Mouse (Mus musculus) retina, adult 2 months (tissue): ENCODE measurements around the gene Crybg2.

Experiments
- DNase-seq: peaks from one replicate; pipeline ENCODE4 v3.0.0-alpha.2; 2012; ENCODE audit warnings: low read depth, low spot score

The Crybg2 gene

DNA sequence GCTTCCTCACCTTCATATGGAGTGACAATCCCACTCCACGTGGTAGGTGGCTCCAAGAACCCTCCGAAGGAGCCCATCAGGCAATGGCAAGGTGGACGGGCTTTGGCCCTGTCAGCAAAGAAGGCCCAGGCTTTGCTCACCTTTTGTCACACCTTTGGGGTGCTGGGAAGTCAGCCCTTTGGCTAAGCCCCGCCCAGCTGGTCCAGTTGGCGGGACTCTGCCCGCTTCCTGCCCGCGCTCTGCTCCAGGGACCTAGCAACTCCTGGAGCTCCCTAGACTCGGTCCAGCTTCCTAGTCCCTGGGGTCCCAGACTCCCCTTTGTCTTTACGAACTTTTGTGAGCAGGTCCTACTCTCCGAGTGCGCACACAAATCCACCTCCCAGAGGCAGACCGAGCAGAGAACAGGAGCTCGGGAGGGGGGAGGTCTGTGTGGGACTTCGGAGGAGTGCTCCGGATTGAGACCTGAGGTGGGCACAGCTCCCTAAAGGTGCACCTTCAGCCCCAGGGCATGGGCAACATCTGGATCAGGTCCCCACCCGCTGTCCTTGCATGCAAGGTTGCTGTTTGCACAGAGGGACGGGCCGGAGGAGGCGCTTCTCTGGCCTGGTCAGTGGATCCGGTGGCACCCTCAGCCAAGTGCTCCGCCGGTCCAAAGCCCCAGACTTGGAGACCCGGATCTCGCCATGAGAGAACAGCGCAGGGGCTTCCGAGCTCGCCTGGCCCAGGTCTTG, at the start of gene Crybg2:
Gene Crybg2 (plus strand): TSS at position 681 of the 731 bp plus-strand sequence.
- DNase-seq, result no peak

- no peak for DNase-seq
These were observed 48.9 kb upstream of the Crybg2 start for GRCm38 (mm10) chr4:134011450-134012414.

DNA sequence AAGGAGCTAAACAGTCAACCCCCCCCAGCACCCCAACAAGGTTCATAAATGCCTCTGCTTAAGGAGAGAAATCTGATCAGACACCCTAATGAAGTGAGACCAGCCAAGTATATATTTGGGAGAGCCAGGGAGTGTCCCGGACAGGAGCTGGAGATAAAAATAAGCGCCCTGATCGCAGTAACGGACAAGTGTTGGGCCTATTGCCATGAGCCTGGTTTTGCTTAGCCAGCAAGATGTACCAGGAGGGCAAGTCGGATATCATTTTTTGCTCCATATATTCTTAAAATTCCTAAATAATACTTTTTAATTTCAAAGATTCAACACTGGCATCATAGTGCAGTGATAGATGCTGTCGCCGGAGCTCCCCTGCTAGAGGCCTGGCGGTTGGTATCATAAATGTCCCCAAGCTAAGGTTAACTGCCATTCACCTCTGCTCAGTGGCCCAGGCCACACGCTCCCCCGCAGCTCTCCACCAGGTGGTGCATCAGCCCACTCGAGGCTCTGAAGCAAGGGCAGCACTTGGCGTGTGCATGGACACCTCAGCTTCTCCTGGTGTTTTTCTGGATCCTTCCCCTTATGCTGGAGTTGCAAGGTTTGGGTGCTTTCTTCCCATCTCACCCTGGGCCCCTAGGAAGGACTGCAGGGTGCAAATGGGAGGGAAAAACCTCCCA, 47.6 kb upstream of the Crybg2 start:
- no peak for DNase-seq

DNA sequence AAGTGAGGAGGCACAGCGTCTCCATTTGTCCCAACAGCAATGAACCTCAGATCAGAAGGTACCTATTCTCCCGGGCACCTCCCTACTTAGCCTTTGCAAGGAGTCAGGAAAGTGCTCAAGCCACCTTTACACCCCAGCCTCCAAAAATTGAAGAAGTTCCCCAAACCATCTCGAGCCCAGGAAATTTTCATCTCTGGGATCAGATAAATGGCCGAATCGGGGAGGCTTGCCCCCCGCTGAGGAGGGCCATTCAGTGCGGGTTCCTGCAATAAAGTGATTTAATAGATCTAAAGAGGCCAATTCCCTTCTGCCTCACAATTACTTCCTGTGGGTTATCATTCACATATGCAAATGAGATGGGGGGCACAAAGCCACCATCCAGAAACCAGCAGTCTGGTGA, 44.4 kb upstream of the Crybg2 start:
- DNase-seq, result no peak

GRCm38 (mm10) chr4:134016767-134017166, 43.8 kb upstream of the Crybg2 start:
- peak; percentile 61 for DNase-seq

DNA sequence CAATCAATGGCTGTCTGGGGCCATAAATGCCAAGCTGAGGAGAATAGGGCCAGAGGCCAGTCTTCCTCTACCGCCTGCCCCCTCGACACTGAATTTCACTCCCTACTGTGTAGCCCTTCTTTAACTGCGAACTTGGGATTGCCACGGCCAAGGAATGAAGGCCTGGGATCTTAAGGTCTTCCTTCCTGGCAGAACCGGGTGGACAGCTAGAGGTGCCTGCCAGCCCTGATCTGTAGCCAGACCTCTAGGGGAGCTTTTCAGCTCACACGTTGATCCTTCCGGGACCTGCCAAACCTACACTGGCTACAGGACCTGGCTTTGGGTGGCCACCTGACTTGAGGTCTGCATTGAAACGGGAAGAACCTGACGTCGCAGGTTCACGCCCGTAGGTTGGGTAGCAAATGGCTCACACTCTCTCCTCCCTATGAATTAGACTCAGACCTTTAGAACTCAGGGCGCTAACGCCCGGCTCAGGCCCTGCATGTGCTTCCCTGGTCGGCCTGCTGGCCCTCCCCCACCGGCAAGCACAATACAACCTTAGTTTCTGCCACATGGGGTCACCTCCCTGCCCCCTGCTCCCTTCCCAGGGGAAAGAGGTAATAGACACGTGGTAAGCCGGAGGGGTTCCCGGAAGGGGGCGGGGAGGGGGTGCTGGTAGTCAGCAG, 43.3 kb upstream of the Crybg2 start:
- no peak for DNase-seq

GRCm38 (mm10) chr4:134018038-134018778, 42.4 kb upstream of the Crybg2 start:
- DNase-seq, result no peak

DNA sequence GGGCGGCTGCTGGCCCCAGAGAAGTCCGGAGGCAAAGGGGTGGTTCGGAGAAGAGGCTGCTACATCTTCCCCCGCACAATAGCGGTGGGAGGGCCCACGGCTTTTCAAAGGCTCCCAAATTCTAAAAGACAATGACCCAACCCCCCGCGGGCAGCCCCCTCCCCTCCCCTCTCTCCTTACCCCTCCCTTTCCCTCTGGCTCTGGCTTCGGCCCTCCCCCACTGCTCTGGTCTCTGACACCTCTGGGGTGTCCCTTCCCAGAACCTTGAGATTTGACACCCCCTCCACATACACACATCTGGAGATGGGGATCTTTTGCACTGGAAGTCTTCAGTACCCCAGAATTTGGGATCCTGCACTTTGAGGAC, 41.9 kb upstream of the Crybg2 start, which contains the start of gene Lin28a:
Gene Lin28a (minus strand): TSS at position 63 of the 367 bp plus-strand sequence.
- no peak for DNase-seq

DNA sequence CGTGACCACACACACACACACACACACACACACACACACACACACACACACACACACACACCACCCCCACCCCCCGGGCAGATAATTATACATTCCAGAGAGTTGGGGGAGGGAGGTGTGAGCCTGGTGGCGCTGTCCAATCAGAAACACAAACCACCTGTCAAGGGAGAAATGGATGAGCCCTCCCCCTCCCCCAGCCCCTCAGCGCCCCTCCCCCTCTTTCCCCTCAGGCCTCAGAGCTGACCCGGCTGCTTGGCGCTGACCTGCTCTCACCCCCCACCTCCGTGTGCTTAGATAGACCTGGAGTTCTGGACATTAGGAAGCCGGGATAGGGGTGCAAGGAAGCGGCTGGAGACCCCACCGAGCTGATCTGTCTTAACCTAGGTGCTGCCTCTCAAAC, 41.4 kb upstream of the Crybg2 start:
- no peak for DNase-seq

DNA sequence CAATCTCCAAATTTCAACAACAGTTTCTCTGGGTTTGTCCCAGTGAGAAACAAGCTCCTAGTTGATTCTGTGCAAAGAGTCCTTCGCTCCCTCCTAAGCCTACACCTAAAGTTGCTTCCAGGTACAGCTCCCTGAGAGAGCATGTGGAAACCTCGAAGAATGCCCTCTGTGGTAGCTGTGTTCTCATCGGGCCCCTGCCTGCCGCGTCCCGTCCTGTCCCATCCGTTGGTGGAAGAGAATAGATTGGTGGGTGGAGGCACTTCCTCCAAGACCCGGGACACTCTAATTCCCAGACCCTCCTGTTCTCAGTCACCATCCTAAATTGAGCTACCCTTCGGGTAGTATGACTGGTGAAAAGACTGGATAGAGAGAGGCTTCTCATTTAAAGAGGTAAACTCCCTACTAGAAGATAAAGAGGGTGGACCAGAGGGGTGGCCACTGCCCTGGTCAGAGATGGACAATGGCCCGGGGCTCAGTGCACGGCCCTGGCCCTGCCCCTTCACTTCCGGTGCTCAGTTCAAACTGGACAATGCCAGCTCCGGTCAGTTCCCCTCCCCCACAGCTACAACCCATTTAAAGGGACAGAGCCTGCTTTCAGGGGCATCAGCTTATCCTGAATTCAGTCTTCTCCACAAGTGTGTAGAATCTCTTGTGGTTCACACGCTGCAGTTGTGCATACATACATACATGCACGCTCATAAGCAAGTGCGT, 40.8 kb upstream of the Crybg2 start:
- DNase-seq, result peak; percentile 68

- DNase-seq, result no peak
These were observed 40.0 kb upstream of the Crybg2 start for GRCm38 (mm10) chr4:134020621-134021020.

GRCm38 (mm10) chr4:134025802-134026201, 34.8 kb upstream of the Crybg2 start:
- DNase-seq, result no peak

- DNase-seq, result peak; percentile 47
These were observed 24.7 kb upstream of the Crybg2 start for GRCm38 (mm10) chr4:134035953-134036352.

DNA sequence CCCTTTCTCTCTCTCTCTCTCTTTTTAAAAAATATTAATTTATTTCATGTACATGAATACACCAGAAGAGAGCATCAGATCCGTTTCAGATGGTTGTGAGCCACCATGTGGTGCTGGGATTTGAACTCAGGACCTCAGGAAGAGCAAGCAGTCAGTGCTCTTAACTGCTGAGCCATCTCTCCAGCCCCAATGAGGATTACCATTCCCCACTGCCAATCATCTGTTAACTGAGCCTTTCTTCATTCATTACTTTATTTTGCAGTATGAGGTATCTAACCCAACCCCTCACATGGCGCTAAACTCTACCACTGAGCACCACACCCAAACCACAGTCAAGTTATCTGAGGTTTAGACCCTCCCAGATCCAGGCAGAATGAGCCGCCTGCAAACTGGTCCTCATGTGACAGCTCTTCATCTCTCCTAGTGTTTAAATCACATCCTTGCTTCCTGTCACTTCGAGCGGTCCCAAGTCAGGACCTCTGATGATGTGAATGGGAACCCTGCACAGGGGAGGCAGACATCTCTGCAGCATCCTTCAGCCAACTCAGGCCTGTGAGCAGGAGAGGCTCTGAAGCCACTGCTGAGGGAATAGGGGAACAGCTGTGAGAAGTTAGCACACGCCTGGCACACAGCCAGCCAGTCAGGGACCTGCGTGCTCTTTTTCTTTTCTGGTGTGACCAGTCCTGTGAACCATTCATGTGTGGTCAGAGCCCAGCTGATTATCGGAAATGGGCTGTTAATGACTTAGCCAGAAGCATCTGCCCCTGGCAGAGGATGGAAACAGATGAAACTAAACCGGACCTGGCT, 19.1 kb upstream of the Crybg2 start:
- DNase-seq, result no peak

GRCm38 (mm10) chr4:134043041-134043440, 17.6 kb upstream of the Crybg2 start:
- DNase-seq, result no peak

DNA sequence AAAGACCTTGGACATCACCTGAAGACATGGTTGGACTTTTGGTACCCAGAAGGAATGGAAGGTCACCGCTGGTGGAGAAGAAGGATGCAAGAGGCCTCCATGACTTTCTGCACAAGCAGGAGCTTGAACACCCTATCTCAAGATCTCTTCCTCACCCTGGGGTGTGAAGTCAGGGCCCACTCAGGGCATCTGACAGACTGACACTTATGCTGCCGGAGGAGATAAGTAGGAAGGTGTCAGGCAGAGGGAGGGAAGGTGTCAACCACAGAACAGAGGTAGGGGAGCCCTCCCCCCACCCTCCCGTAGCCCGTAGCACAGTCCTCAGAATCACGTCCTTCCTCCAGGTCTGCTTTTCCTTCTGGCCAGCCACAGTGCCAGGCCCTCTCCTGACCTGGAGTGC, 13.0 kb upstream of the Crybg2 start:
- DNase-seq, result no peak

- DNase-seq, result no peak
These were observed 8.7 kb upstream of the Crybg2 start for GRCm38 (mm10) chr4:134051912-134052311.

DNA sequence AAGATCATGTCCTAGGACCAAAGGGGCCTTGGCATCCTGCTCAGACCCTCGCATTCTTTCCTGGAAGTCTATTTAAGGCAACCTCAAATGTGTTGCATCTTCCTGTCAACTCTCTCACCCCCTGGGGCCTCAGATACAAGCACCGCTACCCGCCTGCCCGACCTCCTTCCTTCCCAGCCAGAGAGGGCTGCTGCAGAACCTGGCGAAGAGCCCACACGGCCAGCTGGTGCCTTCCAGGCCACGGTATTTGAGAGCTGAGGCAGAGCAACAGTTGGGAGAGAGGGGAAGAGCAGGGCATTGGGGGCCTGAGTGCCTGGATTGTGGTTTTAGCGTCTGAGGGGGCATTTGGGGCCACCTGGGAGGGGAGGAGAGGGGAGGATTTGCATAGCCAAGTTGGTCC, 8.1 kb upstream of the Crybg2 start:
- peak; percentile 15 for DNase-seq

DNA sequence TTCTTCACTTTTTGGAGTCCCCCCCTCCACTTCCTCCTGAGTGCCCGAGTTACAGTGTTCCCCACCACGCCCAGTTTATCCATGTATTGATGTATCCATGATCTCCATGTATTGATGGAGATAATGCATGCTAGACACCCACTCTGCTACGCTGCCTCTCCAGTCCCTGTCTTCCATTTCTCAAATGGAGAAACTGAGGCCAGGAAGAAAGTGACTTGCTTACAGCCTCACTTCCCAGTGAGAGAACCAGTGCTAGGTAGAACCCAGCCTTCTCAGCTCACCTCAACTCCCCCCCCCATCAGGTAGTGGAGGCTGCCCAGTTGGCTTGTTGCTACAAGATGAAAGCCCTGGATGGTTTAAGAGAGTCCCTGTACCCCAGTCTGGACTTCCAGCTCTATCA, 7.1 kb upstream of the Crybg2 start, which contains the start of gene Zfp683:
Gene Zfp683 (plus strand): TSS at position 301 of the 400 bp plus-strand sequence.
- DNase-seq, result no peak
